Mouse (Mus musculus) kidney, embryonic 16.5 days (tissue): ENCODE data around the gene Traf2. TPM values are rescaled to one million over a fixed set of nuclear protein-coding genes. Genes with fewer than 3 reads are reported as not detected.

Source experiments
- ATAC-seq: fragments of 200-750 bp; cut with Nextera tagmentation; 2 replicates; pipeline ENCODE4 v1.8.0; 2017; ENCODE audit warnings: moderate TSS enrichment; ENCODE audit not compliant: low FRiP score, low TSS enrichment
- H3K27ac ChIP-seq: fragments of 300-500 bp; sonication (generic); 2 replicates; pipeline ENCODE4 v1.5.1; 2014; ENCODE audit warnings: low read length
- H3K27me3 ChIP-seq: fragments of 300-500 bp; sonication (generic); 2 replicates; pipeline ENCODE4 v1.6.1; 2014; ENCODE audit warnings: low read length, control low read depth, mixed read lengths; ENCODE audit not compliant: insufficient read depth
- H3K36me3 ChIP-seq: fragments of 300-500 bp; sonication (generic); 2 replicates; pipeline ENCODE4 v1.6.1; 2014; ENCODE audit warnings: low read length, control low read depth, mixed read lengths; ENCODE audit not compliant: insufficient read depth
- H3K4me1 ChIP-seq: fragments of 300-500 bp; sonication (generic); 2 replicates; pipeline ENCODE4 v1.6.1; 2014; ENCODE audit warnings: low read length, control low read depth, mixed read lengths; ENCODE audit not compliant: insufficient read depth
- H3K4me2 ChIP-seq: fragments of 300-500 bp; sonication (generic); replicated peaks from 2 replicates; pipeline ENCODE4 v1.6.1; 2014; ENCODE audit warnings: low read depth, low read length
- H3K4me3 ChIP-seq: fragments of 300-500 bp; sonication (generic); 2 replicates; pipeline ENCODE4 v1.5.1; 2014; ENCODE audit warnings: mild to moderate bottlenecking, low read length
- H3K9ac ChIP-seq: fragments of 300-500 bp; sonication (generic); replicated peaks from 2 replicates; pipeline ENCODE4 v1.6.1; 2014; ENCODE audit warnings: low read length
- H3K9me3 ChIP-seq: fragments of 300-500 bp; sonication (generic); 2 replicates; pipeline ENCODE4 v1.6.1; 2016; ENCODE audit warnings: low read length, control low read depth
- WGBS: fragments of 180-500 bp; shearing (Covaris S2); extraction: QIAGEN DNeasy Blood & Tissue Kit; methylation state at CpG from one replicate; pipeline ENCODE4 v1.1.7; 2014; 5-methylcytosine and 5-hydroxymethylcytosine counted together
- polyA plus RNA-seq: library from polyadenylated mRNA; unstranded; fragments of >200 nt; fragmentation: Nextera tagmentation; extraction: Ambion mirVana; gene quantifications from 2 replicates; pipeline ENCODE4 v1.2.1, GENCODE M21; 2015

Traf2 gene
- 40.6 and 43.6 TPM in 2 replicates for polyA plus RNA-seq

GRCm38 (mm10) chr2:25546811-25547491, at the start of gene Traf2:
TSS of gene Traf2 (minus strand) at chr2:25546940.
- 3% methylated on average over 48 of the region's 48 CpGs for WGBS
- H3K9ac ChIP-seq, result peak within 1 kb of the TSS; percentile 88
- H3K4me2 ChIP-seq, result peak within 1 kb of the TSS; percentile 77
- H3K27ac ChIP-seq, result peak within 1 kb of the TSS; percentile 71
- peak; percentile 99 for ATAC-seq
- H3K4me3 ChIP-seq, result peak within 1 kb of the TSS; percentile 88
- H3K4me1 ChIP-seq, result peaks cover 20% of the 10 kb centered on the region
- H3K9me3 ChIP-seq, result no peaks in the 10 kb centered on the region
- no peaks in the 10 kb centered on the region for H3K36me3 ChIP-seq
- H3K27me3 ChIP-seq, result no peaks in the 10 kb centered on the region

GRCm38 (mm10) chr2:25591863-25592262, 45.1 kb upstream of the Traf2 start:
- no peak for ATAC-seq
- H3K4me2 ChIP-seq, result no peak overlapping the region
- H3K4me3 ChIP-seq, result no peak overlapping the region
- no peak overlapping the region for H3K27ac ChIP-seq
- WGBS, result 74% methylated on average over 2 of the region's 2 CpGs
- H3K9me3 ChIP-seq, result no peaks in the 10 kb centered on the region
- H3K4me1 ChIP-seq, result no peaks in the 10 kb centered on the region
- H3K9ac ChIP-seq, result no peak overlapping the region
- H3K27me3 ChIP-seq, result no peaks in the 10 kb centered on the region
- H3K36me3 ChIP-seq, result peaks cover 81% of the 10 kb centered on the region

GRCm38 (mm10) chr2:25588227-25588907, 41.6 kb upstream of the Traf2 start:
- H3K4me1 ChIP-seq, result no peaks in the 10 kb centered on the region
- WGBS, result 94% methylated on average over 8 of the region's 8 CpGs
- H3K4me3 ChIP-seq, result no peak overlapping the region
- peaks cover 79% of the 10 kb centered on the region for H3K36me3 ChIP-seq
- H3K27ac ChIP-seq, result no peak overlapping the region
- ATAC-seq, result no peak
- H3K4me2 ChIP-seq, result no peak overlapping the region
- H3K9ac ChIP-seq, result no peak overlapping the region
- no peaks in the 10 kb centered on the region for H3K9me3 ChIP-seq
- no peaks in the 10 kb centered on the region for H3K27me3 ChIP-seq

GRCm38 (mm10) chr2:25587290-25587689, 40.5 kb upstream of the Traf2 start:
- WGBS, result 89% methylated on average over 8 of the region's 8 CpGs
- Histone ChIP-seq H3K36me3 (peaks cover 71% of the 10 kb centered on the region), H3K27me3 (no peaks in the 10 kb centered on the region), H3K9ac (no peak overlapping the region), H3K4me1 (peaks cover 6% of the 10 kb centered on the region; the same call in 1 of the 2 replicates), H3K4me2 (no peak overlapping the region), H3K27ac (no peak overlapping the region), H3K9me3 (no peaks in the 10 kb centered on the region), H3K4me3 (no peak overlapping the region)
- no peak for ATAC-seq

- WGBS, result 78% methylated on average over 3 of the region's 3 CpGs
- Histone ChIP-seq H3K4me1 (peaks cover 17% of the 10 kb centered on the region), H3K4me2 (no peak overlapping the region), H3K36me3 (peaks cover 56% of the 10 kb centered on the region), H3K4me3 (no peak overlapping the region), H3K27me3 (peaks cover 6% of the 10 kb centered on the region), H3K9me3 (no peaks in the 10 kb centered on the region), H3K27ac (no peak overlapping the region), H3K9ac (no peak overlapping the region)
- no peak for ATAC-seq
These were observed 38.9 kb upstream of the Traf2 start for GRCm38 (mm10) chr2:25585601-25586000.

- H3K4me3 ChIP-seq, result no peak overlapping the region
- 88% methylated on average over 4 of the region's 4 CpGs for WGBS
- no peak for ATAC-seq
- H3K9me3 ChIP-seq, result no peaks in the 10 kb centered on the region
- no peak overlapping the region for H3K9ac ChIP-seq
- no peak overlapping the region for H3K4me2 ChIP-seq
- H3K27ac ChIP-seq, result no peak overlapping the region
- H3K36me3 ChIP-seq, result peaks cover 49% of the 10 kb centered on the region
- H3K27me3 ChIP-seq, result peaks cover 14% of the 10 kb centered on the region
- peaks cover 19% of the 10 kb centered on the region for H3K4me1 ChIP-seq
These were observed 38.1 kb upstream of the Traf2 start for GRCm38 (mm10) chr2:25584856-25585255.

GRCm38 (mm10) chr2:25584152-25584551, 37.4 kb upstream of the Traf2 start:
- Histone ChIP-seq H3K27ac (no peak overlapping the region), H3K9ac (no peak overlapping the region), H3K36me3 (peaks cover 48% of the 10 kb centered on the region), H3K4me2 (no peak overlapping the region), H3K4me3 (no peak overlapping the region), H3K27me3 (peaks cover 21% of the 10 kb centered on the region), H3K4me1 (peaks cover 26% of the 10 kb centered on the region), H3K9me3 (no peaks in the 10 kb centered on the region)
- no peak for ATAC-seq
- 88% methylated on average over 3 of the region's 3 CpGs for WGBS

GRCm38 (mm10) chr2:25583571-25583970, 36.8 kb upstream of the Traf2 start:
- no peak overlapping the region for H3K4me3 ChIP-seq
- H3K27ac ChIP-seq, result no peak overlapping the region
- H3K9me3 ChIP-seq, result no peaks in the 10 kb centered on the region
- H3K4me1 ChIP-seq, result peaks cover 32% of the 10 kb centered on the region
- H3K9ac ChIP-seq, result no peak overlapping the region
- H3K27me3 ChIP-seq, result peaks cover 27% of the 10 kb centered on the region
- 57% methylated on average over 4 of the region's 4 CpGs for WGBS
- H3K4me2 ChIP-seq, result no peak overlapping the region
- H3K36me3 ChIP-seq, result peaks cover 45% of the 10 kb centered on the region
- ATAC-seq, result no peak

- Histone ChIP-seq H3K4me2 (no peak overlapping the region), H3K4me1 (peaks cover 36% of the 10 kb centered on the region), H3K36me3 (peaks cover 40% of the 10 kb centered on the region), H3K27ac (no peak overlapping the region), H3K9ac (no peak overlapping the region), H3K4me3 (no peak overlapping the region), H3K9me3 (no peaks in the 10 kb centered on the region), H3K27me3 (peaks cover 31% of the 10 kb centered on the region)
- ATAC-seq, result no peak
- 82% methylated on average over 6 of the region's 6 CpGs for WGBS
These were observed 36.4 kb upstream of the Traf2 start for GRCm38 (mm10) chr2:25583120-25583481.

GRCm38 (mm10) chr2:25582466-25583119, 35.9 kb upstream of the Traf2 start:
- Histone ChIP-seq H3K27ac (no peak overlapping the region), H3K27me3 (peaks cover 36% of the 10 kb centered on the region), H3K9ac (no peak overlapping the region), H3K4me2 (no peak overlapping the region), H3K4me3 (no peak overlapping the region), H3K9me3 (no peaks in the 10 kb centered on the region), H3K36me3 (peaks cover 36% of the 10 kb centered on the region), H3K4me1 (peaks cover 41% of the 10 kb centered on the region)
- ATAC-seq, result no peak
- 48% methylated on average over 12 of the region's 12 CpGs for WGBS
